Mouse (Mus musculus): ENCODE measurements at regions not wholly inside any gene's neighbourhood (a gene's known extent, or its start where the extent isn't known, plus 50 kb on each side); places are given as distances from the start of the nearest gene placed in this dataset.
A peak's percentile ranks its signal among the peaks of the same experiment; 100 is the strongest.

DNA sequence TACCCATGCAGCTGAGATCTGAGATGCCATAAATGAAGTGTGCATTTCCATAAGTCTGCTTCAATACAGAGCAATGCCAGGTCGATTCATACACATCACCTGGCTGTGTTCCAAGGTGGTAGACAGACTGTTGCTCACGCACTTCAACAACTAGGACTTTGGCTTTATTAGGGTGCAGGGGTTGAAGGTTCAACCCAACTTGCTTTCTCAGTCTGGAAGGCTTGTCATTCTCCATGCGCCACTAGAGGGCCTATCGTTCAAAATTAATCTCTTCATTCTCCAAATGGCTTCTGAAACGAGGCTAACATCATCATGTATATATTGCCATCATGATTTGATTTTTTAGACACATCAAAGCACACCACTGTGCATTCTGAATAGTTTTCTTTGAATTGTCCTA, 127.0 kb upstream of the Tmem164 start:
- DNase-seq = peak; percentile 42 to 64

DNA sequence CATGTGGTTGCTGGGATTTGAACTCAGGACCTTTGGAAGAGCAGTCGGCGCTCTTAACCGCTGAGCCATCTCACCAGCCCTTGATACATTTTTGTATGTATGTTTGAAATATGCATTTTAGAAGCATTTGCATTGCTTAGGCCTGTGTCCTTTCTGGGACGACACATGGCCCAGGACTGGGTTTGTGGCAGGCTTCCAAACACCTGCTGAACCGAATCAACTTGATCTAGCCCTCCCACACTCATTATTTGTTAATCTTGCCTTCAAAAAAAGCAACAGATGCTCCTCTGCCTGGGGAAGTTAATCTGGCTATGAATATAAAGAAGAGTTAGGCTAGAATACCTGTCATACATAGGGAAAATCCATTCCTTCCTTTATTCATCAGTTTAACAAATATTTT, 123.7 kb upstream of the Tmem164 start:
- DNase-seq = no peak

DNA sequence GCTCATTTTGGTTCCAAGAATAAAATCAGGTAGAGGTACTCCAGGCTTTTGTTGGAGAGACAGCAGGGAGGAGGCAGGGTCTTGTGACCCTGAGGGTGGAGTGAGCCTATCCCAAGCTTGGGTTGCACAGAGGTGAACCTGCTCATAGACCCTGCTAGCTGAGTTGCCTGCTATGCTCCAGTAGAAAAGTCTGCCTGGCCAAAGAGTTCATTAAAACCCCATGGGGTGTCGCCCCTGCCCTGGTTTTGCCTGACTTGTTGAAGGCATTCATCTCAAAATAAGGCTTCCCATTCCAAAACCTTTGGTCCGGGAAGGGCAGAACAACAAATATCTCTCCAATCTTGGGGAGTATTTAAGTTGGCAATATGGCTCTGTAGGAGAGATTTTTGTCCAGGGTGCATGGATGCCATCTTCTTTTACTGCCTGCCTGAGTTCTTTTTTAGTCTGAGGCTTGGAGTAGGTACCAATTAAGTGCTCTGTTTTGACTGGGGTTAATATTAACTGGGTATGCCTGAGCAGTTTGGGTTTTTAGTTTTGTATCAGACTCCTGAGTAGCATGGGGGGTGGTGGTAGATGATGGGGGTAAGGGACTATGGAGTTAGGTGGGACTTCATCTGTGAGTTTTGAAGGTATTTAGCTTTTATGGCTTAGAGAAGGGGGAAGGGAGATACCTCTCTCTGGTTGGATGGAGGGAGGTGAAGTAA, 120.8 kb upstream of the Tmem164 start:
- DNase-seq = peak; percentile 19 to 49

DNA sequence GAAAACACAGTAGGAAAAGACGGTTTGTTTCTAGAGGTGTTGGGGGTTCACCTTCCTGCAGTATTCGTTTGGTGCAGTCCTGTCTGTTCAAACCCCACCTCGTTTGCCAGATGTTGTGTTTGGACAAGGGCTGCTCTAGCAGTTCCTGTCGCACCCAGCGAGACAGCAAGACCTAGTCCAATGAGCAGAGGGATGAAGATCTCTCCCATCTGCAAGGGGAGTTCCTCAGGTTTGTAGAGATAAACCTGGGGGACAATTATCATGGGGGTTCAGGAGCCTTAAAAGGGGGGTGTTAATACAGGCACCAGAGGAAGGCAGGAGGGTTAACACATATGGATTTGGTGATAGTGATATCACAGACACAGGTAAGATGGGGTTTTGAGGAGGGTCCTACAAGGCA, 119.4 kb upstream of the Tmem164 start:
- DNase-seq = no peak

DNA sequence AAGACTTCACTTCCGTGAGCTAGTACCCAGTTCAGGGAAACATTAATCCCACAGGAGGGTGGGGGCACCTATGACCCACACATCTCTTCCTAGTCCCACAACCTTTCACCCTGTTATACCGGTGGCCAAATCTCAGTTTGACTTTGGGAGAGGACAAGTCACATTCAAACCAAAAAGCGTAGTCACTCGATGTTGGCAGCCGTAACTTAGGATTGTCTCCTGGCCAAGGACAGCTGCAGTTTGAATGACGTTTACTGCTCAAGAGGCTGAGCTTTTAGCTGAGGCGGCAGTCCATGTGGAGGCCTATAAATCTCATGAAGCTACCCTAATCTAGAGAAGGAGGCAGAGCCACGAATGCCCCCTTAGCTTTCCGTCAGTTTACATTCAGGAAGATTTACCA, 117.0 kb upstream of the Tmem164 start:
- no peak for DNase-seq

DNA sequence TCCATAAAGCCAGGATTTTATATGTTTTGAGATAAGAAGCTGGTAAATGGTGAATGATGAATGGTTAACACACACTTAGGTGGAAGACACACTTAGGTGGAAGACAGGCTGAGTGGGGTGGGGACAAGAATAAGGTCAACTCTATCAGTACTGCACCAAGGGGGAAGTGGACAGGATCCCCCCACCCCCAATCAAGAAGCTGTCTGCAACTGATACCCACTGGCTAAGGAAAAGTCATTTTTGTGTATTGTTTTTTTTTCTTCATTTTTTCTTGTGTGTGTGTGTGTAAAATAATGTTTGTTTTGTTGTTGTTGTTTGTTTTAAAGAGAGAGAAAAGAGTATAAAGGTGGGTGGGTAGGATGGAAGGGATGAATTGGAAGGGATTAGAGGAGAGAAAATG, 109.4 kb upstream of the Tmem164 start:
- no peak for DNase-seq

DNA sequence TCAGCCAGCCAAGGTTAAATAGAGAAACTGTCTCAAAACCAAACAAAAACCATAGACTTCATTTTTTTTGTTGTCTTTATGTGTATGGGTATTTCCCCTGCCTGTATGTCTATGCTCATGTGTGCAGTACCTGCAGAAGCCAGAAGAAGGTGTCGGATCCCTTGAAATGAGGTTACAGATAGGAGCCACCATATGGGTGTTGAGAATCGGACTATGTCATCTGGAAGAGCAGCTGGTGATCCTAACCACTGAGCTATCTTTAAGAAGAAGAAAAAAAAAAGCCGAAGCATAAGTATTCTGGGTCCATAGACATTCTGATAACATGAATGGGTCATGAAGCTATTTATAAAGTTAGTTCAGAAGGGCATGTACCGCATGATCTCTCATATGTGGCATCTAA, 107.2 kb upstream of the Tmem164 start:
- no peak for DNase-seq

DNA sequence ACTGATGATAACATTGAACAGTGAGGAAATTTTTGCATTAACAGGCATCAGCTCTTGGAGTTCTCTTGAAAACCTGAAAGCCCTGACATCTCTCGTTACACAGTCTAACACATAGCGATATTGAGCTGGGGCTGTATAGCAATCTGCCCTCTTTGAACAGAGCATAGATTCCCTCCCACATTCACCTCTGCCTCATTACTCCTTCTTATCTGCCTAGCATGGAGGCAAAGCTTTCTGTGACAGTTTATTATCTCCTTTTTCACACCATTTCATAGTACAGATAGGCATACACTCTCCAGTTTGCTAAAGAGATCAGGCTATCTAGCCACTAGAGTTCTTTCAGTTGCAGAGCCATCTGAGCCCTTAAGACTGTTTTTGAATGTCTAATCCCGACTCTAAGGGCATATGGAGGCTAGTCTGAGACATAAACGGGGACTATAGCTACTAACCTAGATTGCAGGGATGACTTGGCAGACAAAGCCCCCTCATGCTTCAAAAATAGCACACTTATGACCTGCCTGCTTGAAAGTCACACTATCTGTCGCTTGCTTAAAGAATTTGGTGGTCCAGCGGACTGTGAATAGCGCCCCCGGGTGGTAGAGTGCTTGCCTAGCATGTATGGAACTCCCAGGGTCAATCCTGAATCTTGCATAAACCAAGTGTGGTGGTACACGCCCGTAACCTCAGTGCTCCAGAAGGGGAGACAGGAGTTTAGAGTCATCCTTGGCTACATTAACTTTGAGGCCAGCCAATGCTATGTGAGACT, 106.1 kb upstream of the Tmem164 start:
- DNase-seq = no peak

DNA sequence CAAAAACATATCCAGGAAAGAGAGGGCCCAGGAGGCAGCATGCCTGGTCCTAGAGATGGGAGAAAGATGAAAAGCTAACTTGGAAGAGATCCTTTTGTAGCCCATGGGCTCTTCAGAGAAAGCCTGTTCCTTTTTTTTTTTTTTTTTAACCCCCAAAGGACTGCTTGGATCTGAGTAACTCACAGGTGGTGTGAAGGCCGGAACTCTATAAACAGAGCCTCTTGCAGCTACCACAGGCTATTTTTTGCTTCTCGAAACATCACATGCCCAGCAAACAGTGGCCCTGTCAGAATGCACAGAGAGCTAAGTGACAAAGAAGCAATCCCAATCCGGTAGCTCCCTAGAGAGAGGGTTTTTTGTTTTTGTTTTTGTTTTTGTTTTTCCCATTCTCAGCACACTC, 105.1 kb upstream of the Tmem164 start:
- DNase-seq = no peak

DNA sequence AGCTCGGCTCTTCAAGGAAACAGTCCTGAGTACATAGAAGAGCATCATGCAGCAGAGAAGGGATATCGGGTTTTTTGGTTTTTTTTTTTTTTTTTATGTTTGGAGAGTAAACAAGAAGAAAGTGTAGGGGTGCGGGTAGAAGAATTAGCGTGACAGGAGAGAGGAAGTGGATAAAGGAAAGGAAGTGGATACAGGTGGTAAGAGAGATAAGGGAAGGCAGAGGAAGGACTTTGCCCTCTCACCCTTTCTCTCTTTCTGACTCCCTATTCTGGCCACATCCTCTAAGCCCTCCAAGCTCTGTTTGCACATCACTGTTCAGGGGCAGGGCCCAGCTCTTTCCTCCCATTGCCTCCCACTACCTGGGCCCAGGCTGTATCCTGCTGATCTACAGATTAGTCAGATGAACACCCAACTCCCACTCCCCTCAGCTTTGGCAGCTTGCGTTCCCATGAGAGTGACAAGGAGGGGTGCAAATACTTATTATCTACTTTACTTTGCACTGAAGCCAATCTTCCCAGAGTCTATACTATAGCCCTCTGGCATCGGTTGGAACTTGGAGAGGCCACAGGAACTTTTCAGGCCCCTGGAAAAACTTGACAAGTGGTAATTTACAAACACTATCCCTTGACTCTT, 103.6 kb upstream of the Tmem164 start:
- no peak for DNase-seq

DNA sequence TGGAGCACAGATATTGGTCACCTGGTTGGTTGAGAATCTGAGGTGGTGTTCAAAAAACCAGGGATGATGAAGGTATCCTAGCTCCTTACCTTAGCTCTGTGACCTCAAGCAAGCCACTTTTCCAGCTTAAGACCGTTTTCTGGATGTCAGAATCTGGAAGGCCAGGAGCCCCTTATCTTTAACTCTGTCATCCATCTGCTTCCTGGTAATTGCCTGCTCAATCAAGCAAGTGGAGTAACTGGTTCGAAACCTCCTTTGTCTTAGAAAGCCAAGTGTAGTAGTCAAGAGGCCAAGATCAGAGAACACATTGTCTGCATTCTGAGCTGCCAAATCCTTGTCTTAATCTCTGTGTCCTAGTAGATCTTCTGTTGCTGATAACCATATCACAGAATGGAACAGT, 95.9 kb upstream of the Tmem164 start:
- no peak for DNase-seq

DNA sequence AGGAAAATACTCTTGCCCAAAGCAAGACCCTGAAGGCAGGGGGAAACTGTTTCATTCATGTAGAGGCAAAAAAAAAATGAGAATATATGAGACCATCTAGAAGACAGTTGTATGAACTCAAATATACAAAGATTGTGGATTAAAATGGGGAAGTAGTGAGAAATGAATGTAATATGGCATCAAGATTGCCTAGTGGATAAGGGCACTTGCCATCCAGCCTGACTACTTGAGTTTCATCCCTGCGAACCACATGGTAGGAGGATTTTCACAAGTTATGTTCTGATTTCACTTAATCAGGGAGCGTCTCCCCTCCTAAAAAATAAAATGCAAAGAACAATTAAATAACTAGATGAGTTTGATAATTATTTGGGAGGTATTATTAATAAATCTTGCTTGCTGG, 81.8 kb upstream of the Tmem164 start:
- DNase-seq = no peak

DNA sequence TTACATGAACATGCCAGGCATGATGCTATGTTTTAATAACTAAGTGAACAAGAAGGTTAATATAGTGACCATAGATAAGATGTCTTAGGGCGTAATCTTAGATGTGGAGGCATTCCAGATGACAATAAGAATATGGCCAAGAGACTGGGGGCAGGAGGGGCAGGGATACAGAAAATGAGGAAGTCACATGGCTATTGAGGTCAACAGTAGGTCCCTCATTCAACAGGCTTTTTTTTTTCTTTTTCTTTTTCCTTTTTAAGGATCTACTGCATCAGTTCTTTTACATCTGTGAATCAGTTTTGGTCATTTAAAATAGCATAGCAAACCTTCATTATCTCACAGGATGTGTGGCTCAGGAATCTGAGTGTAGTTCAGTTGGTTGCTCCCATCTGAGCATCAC, 80.4 kb upstream of the Tmem164 start:
- DNase-seq = no peak

DNA sequence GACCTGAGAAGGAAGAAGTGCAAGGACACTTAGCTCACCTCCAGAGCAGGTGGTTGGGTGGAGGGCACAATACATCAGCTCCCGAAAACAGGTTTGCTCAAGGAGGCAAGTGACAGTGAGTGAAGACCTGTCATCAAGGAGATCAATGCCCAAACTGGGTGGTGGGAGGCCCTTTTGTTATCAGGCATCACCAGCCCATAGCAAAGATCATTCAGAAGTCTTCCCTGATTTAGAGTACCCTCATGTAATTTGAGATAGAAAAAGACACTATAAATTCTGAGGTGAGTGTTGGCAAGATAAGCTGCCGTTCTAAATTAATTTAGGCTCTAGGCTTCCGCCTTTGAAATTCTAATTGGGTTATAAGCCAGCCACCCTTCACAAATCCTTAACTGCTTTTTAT, 76.1 kb upstream of the Tmem164 start:
- DNase-seq = no peak

DNA sequence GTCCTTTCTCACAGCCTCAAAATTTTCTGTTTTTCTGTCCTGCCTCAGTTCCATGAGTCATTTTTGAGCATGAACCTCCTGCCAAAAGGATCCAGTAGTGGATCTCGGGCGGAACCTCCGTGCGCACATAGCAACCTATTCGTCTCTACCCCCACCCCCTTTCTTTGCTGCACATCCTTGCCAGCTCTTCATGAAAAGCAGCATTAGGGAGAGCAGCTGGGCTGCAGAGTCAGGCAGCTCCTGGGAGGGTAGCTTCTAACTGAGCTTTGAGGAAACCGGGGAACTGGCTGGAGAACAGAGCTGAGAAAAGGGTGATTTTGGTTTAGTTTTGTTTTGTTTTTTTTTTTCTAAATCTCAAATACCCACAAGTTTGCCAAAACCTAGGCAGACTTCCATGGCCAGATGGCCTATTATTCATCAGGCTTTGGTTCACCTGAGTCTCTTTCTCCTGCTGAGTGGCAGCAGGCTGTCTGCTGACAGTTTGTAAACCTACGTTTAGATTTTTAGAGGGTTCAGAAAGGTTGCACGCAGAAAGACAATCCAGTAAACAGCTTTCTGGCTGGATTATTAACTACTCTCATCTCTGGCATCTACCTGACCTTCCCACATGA, 74.5 kb upstream of the Tmem164 start:
- no peak for DNase-seq

DNA sequence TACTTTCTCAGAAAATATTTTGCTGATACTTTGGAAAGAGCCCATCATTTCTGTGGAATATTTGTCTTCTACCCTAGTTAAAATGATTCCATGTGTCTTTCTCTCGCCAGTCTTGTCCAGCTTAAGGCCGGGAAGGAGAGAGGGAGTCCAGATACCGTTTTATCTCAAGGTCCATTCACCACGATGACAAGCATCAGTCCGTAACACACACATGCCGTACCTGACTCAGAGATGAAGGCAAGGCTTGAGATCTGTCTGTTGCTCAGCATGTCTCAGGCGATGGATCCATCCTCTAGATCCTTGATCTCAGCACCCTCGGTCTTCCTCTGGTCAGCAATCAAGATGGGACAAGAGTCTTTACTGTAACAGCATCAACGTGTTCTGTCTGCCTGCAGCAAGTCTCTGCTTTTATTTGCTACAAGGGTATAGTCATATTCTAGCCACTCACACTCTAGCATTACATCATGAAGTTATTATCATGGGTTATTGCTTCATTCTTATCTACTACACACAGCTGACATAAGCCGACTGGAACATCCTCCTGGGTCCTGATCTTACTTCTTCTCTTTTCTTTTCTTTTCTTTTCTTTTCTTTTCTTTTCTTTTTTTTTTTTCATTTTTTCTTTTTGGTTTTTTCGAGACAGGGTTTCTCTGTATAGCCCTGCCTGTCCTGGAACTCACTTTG, 64.9 kb upstream of the Tmem164 start:
- no peak for DNase-seq

DNA sequence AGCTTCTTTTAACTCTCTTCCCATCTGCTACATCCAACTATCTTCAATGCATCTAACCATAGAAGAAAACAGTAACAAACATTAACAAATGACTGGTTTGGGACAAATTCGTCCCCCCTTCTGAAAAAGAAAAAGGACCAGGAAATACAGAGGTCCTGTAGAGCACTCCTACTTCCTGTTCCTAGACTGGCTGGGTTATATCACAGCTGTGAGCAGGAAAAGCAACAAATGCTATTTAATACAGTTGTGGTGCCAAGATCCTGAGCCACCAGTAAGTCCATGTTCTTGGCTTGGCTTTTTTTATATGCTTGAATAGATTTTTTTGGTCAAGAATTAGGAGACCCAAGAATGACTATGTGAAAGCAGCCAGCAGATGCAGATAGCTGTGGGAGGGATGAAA, 62.8 kb upstream of the Tmem164 start:
- no peak for DNase-seq

DNA sequence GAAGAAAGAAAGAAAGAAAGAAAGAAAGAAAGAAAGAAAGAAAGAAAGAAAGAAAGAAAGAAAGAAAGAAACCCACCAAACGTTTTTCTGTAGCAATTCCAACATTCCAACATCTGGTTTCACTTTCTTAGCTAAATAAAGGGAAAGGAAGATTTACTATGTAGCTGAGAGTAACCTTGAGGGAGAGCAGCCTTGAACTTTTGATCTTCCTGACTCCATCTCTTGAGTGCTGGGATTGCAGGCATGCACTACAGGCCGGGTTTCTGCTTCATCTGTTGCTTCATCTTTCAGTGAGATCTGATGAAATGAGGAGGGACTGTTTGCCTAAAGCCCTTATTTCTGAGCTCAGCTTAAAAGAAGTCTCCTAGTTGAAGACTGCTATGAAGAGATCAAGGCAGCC, 57.8 kb upstream of the Tmem164 start:
- DNase-seq = no peak

DNA sequence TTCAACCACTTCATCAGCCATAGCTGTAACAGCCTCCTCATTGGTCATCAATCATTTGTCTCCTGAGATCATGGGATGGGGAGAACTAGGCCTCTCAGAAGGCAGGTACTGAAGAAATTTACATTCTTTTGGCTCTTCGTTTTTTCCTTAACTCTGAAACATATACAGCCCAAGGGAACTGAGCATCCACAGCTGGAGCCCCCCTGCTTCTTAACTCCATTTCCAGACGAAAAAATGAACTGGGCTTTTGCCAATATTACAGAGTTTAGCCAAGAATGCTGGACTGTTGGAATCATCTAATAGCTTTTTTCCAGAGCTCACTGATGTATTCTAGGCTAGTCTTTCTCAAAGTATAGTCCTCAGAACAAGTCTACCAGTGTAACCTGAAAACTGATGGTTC, 57.3 kb upstream of the Tmem164 start:
- DNase-seq = no peak

All from kidney, postnatal 36 days (tissue).